In the genomic region with DNA sequence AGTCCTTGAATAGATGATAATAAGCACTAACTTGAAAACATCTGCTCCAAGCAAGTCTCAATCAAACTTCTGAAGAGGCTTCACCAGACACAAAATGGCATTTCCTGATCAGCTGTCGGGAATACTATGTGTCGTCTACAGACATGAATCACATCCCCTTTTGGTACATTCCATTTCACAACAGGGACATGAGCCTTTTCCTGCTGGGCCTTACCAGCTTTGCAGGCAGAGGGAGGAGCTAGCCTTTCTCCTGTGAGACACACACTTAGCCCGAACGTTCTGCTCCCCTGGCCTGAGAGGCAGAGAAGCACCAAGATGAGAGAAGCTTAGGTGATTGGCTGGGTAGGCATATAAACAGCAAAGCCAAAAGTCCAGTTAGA, we compare ENCODE assay signal across 11 mouse cellular contexts. TPM values are rescaled to one million over a fixed set of nuclear protein-coding genes. Genes with fewer than 3 reads are reported as not detected.
DNase-seq lines count a peak whose midpoint lies in the region; ATAC-seq and TF ChIP-seq lines count a peak whose summit lies in the region.
"Had no signal": no experiment of that assay in that cellular context is flagged by ENCODE, and none has a peak within 500 bp of the region (broad histone marks: within the 10 kb centered on the region; RNA-seq: fewer than 3 reads in every experiment).

No protein-coding gene starts in this region.

- H3K27ac ChIP-seq in neural tube, embryonic 12.5 days: no peak overlapping the region
- no peak overlapping the region for H3K27ac ChIP-seq in lung, embryonic 14.5 days (ENCODE audit: low read depth)
- H3K27ac ChIP-seq: midbrain, embryonic 13.5 days had no signal

- no peak for TF ChIP-seq CTCF in lung, embryonic 14.5 days (IDR thresholded peaks at IDR 0.05; ENCODE audit: low read depth)

- no peak overlapping the region for H3K4me2 ChIP-seq in neural tube, embryonic 12.5 days (replicated peaks)
- H3K4me2 ChIP-seq in lung, embryonic 14.5 days: no peak overlapping the region
- H3K4me2 ChIP-seq: heart, embryonic 11.5 days; midbrain, embryonic 13.5 days had no signal

- no peak overlapping the region for H3K9ac ChIP-seq in neural tube, embryonic 12.5 days
- no peak overlapping the region for H3K9ac ChIP-seq in lung, embryonic 14.5 days
- H3K9ac ChIP-seq: midbrain, embryonic 13.5 days had no signal

- 46% methylated on average over 4 of the region's 4 CpGs for WGBS in neural tube, embryonic 12.5 days
- WGBS in lung, embryonic 14.5 days: 27% methylated on average over 4 of the region's 4 CpGs

- peak; percentile 17 for DNase-seq in adrenal gland, postnatal 14 days
- no peak for DNase-seq in adrenal gland, adult 8-10 months
- DNase-seq in neural tube, embryonic 10.5 days (ENCODE audit: extremely low spot score, low spot score): no peak
- peak; percentile 38 for DNase-seq in lung, embryonic 14.5 days
- peak; percentile 7 for DNase-seq in yolk sac, embryonic 10.5 days (ENCODE audit: low spot score)
- no peak for DNase-seq in right cerebral cortex, postnatal 14 days
- no peak for DNase-seq in gastrocnemius, postnatal 4 days (ENCODE audit: low spot score in 2 of 2)

- H3K36me3 ChIP-seq in neural tube, embryonic 12.5 days: no peaks in the 10 kb centered on the region
- H3K36me3 ChIP-seq in lung, embryonic 14.5 days (ENCODE audit: insufficient read depth): no peaks in the 10 kb centered on the region
- H3K36me3 ChIP-seq: midbrain, embryonic 13.5 days had no signal

- peak; percentile 37; the same call in 1 of the 2 replicates for ATAC-seq in neural tube, embryonic 12.5 days (ENCODE audit: low FRiP score, low read depth)
- peak; percentile 47; the same call in 1 of the 2 replicates for ATAC-seq in lung, embryonic 14.5 days (ENCODE audit: insufficient read depth)
- ATAC-seq: inflammation-experienced regulatory T-cells, adult 6 months; midbrain, embryonic 13.5 days had no signal

- H3K9me3 ChIP-seq in neural tube, embryonic 12.5 days: no peaks in the 10 kb centered on the region
- no peaks in the 10 kb centered on the region for H3K9me3 ChIP-seq in lung, embryonic 14.5 days (ENCODE audit: low read depth, low read length)
- H3K9me3 ChIP-seq: midbrain, embryonic 13.5 days had no signal

- H3K27me3 ChIP-seq in neural tube, embryonic 12.5 days (replicated peaks): no peaks in the 10 kb centered on the region
- H3K27me3 ChIP-seq in lung, embryonic 14.5 days (ENCODE audit: insufficient read depth, low read length): no peaks in the 10 kb centered on the region
- H3K27me3 ChIP-seq: midbrain, embryonic 13.5 days had no signal

- no peak overlapping the region for H3K4me3 ChIP-seq in neural tube, embryonic 12.5 days
- H3K4me3 ChIP-seq in lung, embryonic 14.5 days (ENCODE audit: low read depth, low read length): no peak overlapping the region
- H3K4me3 ChIP-seq: midbrain, embryonic 13.5 days had no signal

- no peaks in the 10 kb centered on the region for H3K4me1 ChIP-seq in neural tube, embryonic 12.5 days
- no peaks in the 10 kb centered on the region for H3K4me1 ChIP-seq in lung, embryonic 14.5 days (ENCODE audit: insufficient read depth)
- H3K4me1 ChIP-seq: midbrain, embryonic 13.5 days had no signal

RNA-seq across cellular contexts. Expression of gene Rai14, which starts 56.9 kb away (rescaled TPM):
- total RNA-seq in adrenal gland, postnatal 14 days (2021): 22.8 and 23.1 TPM in 2 replicates
- total RNA-seq in adrenal gland, adult 8-10 months (2022): 10 to 100 TPM; 23.7 to 42.1 (median 28.6) TPM
- 63.0 and 63.3 TPM in 2 replicates for polyA plus RNA-seq in neural tube, embryonic 12.5 days (2016; fragmentation: Nextera tagmentation; extraction: Ambion mirVana)
- 73.1 and 74.7 TPM in 2 replicates for polyA plus RNA-seq in lung, embryonic 14.5 days (2014; fragmentation: Nextera tagmentation; extraction: Ambion mirVana)
- 10 to 100 TPM; 15.7 to 19.3 TPM for total RNA-seq in gastrocnemius, postnatal 4 days (2021)

Comparison
In these comparisons a context has a peak if more than half of its experiments do, and no peak if none do; other contexts are left out.
1. DNase-seq: peak in adrenal gland, postnatal 14 days (single experiment), lung, embryonic 14.5 days (single experiment) and yolk sac, embryonic 10.5 days (single experiment); none in adrenal gland, adult 8-10 months (single experiment), neural tube, embryonic 10.5 days (single experiment), right cerebral cortex, postnatal 14 days (single experiment) and gastrocnemius, postnatal 4 days (0 of 2).